Mouse (Mus musculus): ENCODE measurements around the gene Wipf1.
A peak's percentile ranks its signal among the peaks of the same experiment; 100 is the strongest.

Wipf1 gene

DNA sequence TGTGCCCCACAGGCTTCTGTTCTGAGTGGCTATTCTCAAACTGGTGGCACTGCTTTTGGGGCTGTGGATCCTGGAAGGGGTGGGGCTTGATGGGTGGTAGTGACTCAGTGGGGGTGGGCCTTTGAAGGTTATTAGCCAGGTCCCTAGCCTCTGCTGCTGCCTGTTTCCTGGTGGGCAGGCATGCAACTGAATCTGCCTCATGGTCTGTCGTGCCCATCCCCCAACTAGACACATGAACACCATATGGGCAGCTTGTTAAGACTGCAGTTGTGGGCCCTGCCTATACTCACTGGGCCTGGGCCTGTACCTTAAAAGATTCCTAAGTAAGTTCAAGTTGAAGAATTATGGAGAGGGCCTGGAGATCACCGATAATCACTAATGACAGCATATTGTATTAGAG, 16.0 kb upstream of the Wipf1 start:
- no peak for DNase-seq (ENCODE audit: extremely low read depth, low read depth, low spot score)

DNA sequence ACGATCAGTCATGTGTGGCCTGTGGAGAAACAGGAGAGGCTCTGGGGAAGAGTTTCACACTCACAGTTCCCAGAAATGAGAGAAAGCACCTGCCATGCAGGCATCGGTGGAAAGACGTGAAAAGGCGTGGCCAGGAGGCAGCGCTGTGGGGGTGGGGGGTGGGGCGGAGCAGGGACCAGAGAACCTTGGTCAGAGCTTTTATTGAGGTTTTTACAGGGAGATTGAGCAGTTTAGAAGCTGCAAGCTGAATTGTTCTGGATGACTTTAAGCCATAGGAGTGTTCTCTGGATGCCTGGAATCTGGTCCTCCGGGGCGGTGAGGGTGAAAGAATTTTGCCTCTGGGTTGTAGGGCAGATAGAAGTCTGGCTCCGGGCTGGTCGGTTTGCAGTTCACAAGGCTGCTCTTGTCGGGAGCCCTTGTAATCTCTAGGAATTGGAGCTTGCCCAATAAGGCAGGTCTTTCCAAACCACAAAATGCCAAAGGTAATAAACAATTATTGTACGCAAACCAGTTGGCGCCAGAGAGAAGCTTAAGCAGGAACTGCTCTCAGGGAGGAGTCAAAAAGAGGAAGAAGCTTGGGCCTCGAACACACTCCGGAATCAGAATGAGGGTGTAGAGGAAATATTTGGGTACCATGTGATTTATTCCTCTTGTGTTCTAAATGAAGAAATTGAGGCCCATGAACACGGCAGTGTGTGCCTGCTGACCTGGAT, 11.1 kb upstream of the Wipf1 start:
- DNase-seq (ENCODE audit: extremely low read depth, low read depth, low spot score), result peak; percentile 45

DNA sequence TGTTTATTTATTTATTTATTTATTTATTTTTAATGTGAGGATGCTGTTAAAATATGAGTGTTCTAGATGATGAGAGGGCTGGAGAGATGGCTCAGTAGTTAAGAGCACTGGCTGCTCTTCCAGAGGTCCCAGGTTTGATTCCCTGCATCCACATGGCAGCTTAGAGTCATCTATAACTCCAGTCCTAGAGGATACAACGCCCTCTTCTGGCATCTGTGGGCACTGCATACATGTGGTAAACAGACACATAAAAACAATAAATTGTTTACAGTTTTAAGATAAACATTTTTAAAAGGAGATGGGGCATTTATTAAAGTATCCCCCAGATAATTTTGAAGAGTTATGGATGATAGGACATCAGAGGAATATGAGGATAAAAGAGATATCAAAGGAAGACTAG, 10.2 kb upstream of the Wipf1 start:
- DNase-seq (ENCODE audit: extremely low read depth, low read depth, low spot score), result no peak

DNA sequence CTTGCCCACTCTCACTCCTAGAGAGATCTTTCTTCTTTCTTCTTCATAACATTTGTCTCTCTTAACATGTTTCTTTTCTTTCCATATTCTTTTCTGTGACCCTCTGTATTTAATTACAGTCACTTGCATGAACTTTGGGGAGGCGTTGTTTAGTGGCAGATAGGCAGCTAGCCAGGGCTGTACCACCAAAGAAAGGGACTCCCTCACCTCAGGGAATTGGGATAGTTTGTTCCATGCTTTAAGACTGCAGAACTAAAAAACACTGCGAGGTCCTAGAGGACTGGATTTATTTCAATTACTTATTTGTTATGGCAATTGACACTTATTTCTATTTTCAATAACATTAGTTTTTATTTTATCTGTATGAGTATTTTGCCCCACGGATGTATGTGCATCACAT, 9.6 kb upstream of the Wipf1 start:
- DNase-seq (ENCODE audit: extremely low read depth, low read depth, low spot score), result no peak

DNA sequence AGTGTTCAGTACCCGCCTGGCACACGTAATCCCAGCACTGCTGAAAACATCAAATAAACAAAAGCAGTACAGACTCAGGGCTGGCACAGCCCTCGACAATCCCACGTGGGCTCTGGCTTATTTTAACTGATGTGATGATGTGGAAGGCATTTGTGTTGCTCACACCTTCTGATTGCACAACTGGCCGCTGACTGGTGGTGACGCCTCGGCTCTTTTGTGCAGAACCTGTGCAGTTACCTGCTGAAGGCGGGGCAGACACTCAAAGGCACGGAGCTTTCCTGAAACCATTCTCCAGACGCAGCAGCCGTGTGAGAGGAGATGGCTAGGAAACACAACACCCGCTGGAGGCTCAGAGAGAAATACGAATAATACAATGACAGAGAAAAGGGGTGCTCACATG, 9.1 kb upstream of the Wipf1 start:
- DNase-seq (ENCODE audit: extremely low read depth, low read depth, low spot score), result peak; percentile 25

DNA sequence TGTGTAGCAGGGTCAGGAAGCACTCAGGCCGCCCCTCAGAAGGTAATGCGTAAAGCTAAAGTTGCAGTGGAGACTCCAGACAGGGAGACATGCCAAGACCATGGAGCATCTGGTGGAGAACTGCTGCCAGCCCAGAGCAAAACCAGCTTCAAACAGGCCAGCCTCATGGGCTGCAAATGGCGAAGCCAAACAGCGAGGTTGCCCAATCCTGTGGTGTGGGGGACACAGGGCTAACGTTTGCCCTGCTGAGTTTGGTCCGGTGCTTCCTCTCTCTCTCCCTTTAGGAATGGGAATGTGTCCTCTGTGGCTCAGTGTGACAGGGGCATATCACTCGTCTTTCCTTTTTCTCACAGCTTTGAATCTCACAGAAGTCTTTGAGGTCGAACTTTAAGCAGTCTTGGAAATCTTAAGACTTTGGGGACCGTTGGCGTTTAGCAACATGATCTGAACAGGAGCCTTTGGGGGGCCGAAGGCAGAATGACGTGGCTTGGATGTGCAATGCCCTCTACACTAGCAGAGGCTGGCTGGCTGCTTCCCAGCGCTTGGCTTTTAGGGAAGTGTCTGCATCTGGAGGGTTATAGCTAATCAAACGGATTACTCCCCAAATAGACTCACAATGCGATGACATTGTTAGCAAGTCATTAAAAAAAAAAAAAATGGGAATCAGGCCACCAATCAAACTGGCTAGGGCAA, 6.7 kb upstream of the Wipf1 start:
- no peak for DNase-seq (ENCODE audit: extremely low read depth, low read depth, low spot score)

DNA sequence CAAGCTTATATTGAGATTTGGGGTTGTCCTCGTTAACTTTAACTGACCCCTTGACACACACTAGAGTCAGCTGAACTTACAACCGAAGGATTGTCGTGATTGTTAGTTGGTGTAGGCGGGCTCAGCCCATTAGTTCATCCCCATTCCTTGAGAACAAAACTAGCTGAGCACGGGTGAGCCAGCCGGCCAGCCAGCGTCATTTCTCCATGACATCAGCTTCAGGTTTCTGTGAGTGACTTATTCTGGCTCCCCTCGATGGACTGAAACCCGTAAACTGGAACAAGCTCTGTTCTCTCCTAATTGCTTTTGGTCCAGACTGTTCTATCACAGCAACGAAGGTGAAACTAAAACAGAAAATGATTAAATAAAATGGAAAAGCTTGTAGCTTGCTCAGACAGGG, 5.2 kb upstream of the Wipf1 start:
- DNase-seq (ENCODE audit: extremely low read depth, low read depth, low spot score), result no peak

DNA sequence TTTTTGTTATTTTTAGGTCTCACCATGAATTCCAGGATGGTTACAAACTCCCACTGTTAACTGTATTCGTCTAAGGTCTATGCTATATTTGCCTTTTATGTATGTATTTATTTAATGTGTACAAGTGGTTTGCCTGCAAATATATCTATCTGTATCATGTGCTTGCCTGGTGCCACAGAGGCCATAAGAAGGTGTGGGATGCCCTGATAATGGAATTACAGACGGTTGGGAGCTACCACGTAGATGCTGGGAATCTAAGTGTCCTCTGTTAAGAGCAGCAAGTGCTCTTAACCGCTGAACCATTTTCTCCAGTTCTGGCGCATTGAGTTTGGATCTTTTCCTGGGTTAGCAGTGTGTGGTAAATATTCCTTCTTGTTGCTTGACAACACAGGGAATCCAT, 953 bp upstream of the Wipf1 start:
- no peak for DNase-seq (ENCODE audit: extremely low read depth, low read depth, low spot score)

DNA sequence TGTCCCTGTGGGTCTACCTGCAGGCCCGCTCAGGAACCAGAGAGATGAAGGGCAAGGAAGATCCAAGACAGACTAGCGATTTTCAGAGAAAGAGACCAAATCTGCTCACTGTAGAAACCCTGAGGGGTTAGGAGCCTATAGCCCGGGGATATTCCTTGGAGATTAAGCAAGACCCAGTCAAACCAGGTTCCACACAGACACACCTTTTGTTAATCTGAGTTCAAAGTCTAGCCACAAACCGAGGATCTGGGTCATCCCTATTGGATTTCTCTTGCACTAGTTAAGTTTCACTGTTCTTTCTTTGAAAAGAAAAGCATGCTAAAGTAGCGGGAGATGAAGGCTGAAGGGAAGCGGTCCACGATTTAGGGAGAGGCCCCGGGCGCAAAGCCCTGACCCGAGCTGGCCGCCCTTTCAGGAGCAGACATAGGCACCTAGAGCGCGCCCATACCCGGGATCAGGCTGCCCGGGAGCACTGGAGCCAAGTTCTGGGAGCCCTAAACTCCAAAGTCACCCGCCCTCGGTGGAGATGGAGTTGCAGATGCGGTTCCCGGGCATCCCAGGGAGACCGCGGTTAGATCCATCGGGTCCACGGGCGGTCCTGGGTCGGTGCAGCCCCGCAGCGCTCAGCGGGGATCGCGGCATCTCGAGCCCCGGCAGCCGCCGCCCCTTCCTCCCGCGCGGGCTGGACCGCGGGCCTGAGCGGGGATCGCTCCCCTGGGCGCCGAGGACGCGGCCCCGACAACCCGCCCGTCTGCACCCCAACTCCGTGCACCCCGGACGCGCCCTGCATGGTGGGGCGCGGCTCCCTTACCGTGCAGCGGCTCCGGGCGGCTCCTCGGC, 798 bp downstream of the Wipf1 start:
- DNase-seq (ENCODE audit: extremely low read depth, low read depth, low spot score), result no peak

DNA sequence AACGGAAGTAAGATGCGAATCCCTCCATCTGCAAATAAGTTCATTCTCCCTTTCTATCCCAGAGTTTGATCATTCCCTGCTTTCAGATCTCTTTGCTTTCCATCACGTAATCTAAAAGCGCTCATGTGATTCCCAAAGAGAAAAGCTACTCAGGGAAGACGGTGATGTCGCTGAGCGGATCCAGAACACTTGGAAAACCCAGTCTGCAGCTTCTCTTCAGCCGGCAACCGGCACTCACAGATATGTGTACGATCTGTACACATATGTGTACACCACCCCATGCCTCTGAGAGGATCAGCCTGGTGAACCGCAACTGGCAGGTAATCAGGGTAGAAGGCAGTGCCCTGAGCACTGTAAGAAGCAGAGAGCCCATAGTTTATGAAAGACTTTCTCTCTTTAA, 1.6 kb downstream of the Wipf1 start:
- DNase-seq (ENCODE audit: extremely low read depth, low read depth, low spot score), result no peak

DNA sequence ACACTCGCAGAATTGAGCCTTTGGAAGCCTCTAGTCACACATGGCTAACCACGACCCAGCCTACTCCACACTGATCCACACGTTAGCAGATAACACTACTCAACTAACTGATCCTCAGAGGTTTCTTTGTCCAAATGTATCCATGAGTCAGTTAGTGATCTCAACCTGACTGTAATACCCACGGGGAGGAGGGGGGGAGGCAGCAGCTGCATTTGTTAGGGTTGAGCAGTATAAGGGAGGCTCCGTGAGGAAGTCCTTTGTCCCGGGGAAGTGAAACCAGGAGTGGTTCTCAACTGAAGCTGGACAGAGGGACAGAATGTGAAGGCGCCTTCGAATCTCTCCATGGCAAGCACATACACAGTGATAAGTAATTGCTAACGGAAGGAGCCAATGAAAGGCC, 2.8 kb downstream of the Wipf1 start:
- no peak for DNase-seq (ENCODE audit: extremely low read depth, low read depth, low spot score)

DNA sequence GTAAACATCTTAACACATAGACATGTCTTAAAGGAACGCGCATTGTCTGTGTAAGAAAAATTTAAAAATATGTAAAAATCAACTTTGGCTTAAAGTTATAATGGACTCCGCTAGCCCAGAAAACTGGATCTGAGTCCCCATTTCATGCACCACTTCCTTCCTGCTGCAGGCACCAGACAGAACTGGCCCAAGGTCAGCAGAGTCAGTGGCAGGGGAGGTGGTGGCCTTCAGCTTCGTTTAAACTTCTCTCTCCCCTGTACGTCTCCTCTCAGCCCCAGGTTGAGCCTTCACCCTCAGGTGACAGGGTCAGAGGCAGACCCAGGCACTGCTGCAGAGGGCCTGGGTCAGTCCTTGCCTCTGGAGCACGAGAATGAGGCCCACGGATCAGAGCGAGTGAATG, 6.6 kb downstream of the Wipf1 start:
- no peak for DNase-seq (ENCODE audit: extremely low read depth, low read depth, low spot score)

DNA sequence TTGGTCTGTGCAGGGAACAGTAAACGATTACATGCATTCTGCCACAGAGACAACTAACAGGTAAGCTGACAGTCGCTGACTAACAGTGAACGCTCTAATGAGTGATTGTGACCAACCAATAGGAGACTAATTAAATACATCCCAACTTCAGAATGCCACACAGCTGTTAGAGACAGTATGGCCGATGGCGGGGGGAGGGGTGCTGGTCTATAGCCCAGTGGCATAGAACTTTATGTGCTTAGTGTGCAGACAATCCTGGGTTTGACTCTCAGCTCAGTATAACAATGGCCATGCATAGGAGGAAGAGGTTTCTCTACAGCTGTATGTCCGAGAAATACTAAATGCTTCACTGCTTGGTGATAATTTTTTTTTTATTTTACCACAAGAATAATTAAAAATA, 7.2 kb downstream of the Wipf1 start:
- DNase-seq (ENCODE audit: extremely low read depth, low read depth, low spot score), result no peak

DNA sequence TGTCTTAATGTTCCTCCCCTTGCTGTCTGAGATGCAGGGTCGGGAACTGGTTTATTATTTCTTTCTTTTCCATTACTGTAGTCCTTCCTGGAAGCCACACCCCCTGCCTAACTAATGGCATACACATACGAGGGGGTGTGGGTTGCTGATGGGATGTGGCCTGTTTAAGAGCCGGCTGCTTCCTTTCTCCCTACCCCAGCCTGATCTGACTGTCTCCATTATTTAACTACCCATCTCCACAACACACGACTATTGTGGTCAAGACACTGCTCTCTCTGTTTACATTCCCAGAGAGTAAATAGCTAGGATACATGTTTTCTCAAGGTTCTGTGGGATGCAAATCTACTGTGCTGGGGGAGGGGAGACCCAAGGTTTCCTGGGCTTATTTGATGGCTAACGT, 7.8 kb downstream of the Wipf1 start:
- no peak for DNase-seq (ENCODE audit: extremely low read depth, low read depth, low spot score)

DNA sequence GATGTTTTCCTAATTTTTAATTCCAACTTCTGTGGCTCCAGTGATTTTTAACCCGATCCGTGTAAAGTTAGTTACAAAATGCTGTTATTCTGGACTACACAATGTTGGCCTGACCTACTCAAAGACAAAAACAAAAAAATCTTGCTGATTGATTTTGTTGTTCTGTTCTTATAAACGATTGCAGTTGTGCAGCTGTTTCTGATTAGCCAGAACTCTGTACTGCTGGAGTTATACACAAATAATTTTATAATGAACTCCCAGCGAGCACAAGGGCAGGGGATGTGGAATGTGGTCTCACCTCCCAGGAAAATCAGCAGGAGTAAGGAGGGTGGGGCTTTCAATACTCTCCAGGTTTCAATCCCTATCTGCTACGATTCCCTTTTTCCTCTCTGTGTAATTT, 10.6 kb downstream of the Wipf1 start:
- no peak for DNase-seq (ENCODE audit: extremely low read depth, low read depth, low spot score)

DNA sequence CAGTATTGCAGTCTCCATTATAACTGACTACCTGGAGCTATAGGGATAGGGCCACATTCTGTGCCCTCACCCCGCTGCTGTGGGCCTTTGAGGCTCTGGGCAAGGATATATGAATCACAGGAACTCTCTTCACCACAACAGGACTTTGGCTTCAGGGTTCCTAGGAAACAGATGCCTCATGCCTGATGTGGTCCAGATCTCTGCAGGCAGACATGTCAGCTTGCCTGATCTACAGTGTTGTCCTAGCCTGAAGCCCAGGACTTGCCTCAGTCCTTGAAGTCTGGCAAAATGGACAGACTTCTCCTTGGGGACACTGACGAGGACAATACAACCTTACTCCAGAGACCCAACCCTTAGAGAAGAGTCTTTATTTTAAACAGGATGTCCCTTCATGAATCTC, 11.2 kb downstream of the Wipf1 start:
- DNase-seq (ENCODE audit: extremely low read depth, low read depth, low spot score), result no peak

DNA sequence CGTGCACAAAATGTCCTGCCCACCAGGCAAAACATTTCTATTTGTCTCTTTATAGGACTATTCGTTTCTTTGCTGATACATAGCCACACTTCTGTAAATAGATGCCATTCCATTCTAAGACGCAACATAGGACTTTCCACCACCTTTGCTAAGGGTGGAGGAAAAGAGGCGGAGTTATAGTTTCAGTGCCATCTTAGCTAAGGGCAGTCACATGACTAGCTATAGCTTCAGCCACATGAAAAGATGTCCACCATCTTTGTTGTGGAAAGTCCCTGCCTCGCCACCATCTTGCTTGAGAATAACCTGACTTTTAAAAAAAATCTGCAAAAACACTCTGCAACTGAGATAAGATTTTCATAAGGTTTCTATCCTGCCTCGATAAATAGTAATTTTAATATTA, 15.4 kb downstream of the Wipf1 start:
- no peak for DNase-seq (ENCODE audit: extremely low read depth, low read depth, low spot score)

DNA sequence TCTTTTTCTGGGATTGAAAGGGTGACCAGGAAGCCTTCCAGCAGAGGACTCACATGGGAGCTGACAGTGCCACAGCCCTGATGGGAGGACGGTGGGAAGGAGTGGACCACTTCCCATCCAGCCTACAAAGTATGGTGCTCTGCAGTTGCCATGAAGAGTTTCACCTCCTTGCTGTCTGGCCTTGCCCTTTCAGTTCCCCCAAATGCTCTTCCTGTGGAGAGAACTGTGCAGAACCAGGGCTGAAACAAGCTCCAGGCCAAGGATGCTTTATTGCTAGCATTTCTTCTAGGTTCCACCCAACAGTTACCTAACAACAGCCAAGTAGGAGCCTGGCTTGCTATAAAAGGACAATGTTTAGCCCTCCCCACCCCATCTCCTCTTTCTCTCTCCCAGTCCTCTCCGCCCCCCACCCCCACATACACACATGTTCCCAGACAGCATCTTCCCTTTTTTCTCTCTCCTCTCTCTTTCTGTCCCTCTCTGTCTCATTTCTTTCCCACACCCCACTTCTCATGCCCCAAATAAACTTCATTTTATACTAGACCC, 16.3 kb downstream of the Wipf1 start:
- no peak for DNase-seq (ENCODE audit: extremely low read depth, low read depth, low spot score)

DNA sequence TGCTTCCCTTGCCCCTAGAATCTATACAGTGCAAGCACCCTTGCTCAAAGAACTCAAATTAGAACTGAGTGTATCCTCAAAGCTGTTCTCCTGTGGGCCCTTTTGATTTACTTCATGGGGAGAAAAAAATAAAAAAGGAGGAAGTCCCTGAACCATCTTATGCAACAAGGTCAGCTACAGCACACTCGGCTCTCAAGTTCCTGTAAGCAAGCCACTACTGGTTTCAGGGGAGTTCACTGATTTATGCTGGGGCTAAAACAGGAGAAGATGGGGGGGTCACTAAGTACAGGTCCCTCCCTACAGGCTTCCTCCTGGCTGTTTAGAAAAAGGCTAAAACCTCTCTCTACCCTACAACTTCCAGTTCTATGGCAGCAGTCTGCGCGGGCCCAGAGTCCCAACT, 17.5 kb downstream of the Wipf1 start:
- no peak for DNase-seq (ENCODE audit: extremely low read depth, low read depth, low spot score)

DNA sequence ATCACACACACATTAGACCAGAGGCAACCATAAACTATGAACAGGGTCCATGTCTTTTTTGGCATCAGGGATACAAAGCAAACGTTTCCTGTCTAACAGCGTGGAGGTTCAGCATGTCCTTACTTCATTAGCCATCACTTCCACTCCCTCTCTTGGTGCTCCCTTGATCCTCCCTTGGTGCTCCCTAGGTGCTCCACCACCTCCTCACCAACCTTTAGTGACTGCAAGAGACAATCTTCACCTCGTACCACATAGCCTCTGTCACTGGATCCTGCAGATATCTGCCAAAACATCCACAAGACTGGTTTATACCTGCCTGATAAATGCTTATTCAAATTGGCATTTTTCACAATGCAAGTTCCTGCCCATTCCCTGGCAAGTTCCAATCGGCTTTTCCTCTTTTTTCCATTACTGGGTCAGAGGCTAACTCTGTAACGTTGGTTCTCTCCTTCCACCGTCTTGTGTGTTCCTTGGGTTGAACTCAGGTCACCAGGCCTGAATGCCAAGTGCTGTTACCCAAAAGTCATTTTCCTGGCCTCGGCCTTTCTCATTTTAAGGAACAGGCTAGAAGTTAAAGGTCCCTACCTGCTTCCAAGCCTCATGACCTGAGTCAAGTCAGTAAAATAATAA, 18.7 kb downstream of the Wipf1 start:
- peak; percentile 21 for DNase-seq (ENCODE audit: extremely low read depth, low read depth, low spot score)

DNA sequence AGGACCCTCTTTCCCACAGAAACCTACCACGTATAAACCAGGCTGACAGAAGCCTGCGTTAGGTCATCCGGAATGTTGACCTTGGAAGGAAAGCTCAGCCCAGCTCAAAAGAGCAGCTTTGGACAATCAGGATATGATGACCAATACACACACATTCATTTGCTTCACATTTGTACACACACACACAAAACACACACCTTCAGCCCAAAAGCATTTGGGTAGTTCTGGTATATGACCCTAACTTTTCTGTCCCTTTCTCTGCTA, 19.6 kb downstream of the Wipf1 start:
- no peak for DNase-seq (ENCODE audit: extremely low read depth, low read depth, low spot score)
